Mouse (Mus musculus) kidney, postnatal 14 days (tissue): ENCODE results near the gene Rfesd.

Source experiments
- DNase-seq: peaks from one replicate; pipeline ENCODE4 v3.0.0; 2022; ENCODE audit warnings: mixed read lengths

The Rfesd gene

DNA sequence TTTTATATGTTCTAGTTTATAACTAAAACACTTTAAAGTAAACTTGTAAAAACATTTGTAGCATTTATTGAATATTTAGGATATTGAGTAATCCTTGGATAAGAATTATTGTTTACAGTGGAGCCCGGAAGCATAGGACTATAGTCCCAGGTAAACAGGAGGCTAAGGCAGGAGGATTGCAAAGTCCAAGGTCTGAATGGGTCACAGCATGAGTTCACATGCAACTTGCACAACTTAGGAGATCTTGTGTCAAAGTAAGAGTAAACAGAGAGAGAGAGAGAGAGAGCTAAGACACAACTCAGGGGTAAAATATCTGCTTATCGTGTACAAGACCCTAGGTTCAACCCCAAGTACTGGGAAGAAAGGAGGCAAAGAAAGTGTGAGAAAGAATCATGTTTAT is 41.9 kb downstream of the Rfesd start:
- no peak for DNase-seq

DNA sequence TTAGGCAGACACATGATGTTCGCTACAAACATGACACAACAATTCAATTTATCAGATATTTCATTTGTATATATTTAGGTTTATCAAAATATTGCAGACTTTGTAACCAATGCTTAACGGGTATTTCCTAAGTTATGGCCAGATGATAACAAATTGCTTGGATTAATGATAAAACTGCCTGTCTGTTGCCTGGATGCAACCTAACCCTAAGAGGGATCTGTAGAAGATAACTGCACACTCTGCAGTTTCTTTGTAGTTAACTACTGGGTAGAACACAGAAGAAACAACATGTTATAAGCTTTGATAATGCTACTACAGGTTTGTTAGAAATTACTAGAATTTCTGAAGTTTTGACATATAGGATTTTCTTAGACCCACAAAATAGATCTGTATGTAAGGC is 42.3 kb downstream of the Rfesd start:
- no peak for DNase-seq

DNA sequence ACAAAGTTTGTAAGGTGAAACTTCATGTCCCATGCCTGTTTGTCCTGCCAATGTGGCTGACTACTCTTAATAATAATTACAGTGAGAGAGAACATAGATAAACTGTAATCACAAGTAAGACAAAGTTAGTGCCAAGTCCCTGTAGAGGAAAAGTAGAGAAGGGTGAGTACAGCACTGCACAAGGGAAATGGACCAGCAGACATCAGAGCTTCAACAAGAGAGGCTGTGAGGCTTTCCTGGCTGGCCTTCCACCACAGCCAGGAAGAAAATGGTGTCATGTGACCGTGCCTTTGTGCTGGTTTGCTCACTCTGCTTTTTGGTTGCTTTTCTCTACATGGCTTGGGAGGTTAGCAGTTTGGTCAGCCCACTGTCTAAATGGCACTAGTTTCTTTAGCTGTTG is 42.9 kb downstream of the Rfesd start:
- no peak for DNase-seq

DNA sequence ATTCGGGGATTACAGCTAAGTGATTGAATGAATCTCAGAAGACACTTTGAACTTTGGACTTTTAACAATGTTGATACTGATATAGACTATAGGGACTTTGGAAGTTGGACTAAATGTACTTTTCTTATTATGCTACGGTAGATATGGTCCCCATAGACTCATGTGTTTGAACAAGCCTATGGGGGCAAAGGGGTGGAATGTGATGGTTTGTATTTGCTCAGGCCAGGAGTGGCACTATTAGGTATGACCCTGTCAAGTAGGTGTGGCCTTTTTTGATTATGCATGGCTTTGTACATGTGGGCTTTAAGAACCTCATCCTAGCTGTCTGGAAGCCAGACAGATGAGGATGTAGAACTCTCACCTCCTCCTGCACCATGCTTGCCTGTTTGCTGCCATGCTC is 44.0 kb downstream of the Rfesd start:
- DNase-seq = no peak

DNA sequence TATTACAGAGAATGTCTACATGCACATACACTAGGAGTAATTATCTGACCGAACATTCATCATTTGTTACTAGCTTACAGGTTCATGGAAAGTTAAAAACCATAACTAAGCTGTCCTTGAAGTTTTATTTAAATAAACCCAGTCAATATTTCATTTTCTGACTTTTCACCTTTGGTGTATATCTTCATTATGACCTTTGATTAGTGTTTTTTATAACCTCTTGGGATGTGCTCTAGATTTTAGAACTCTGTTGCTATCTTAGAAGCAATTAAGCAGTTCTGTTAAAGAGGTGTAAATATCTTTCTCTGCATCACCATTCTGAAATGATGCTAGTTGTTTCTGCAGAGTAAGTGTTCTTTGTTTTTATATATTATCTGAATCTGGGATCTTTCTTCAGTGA is 51.7 kb downstream of the Rfesd start, which contains the start of gene Spata9:
TSS of gene Spata9 (plus strand) at position 301 of the 400 bp plus-strand sequence.
- no peak for DNase-seq

DNA sequence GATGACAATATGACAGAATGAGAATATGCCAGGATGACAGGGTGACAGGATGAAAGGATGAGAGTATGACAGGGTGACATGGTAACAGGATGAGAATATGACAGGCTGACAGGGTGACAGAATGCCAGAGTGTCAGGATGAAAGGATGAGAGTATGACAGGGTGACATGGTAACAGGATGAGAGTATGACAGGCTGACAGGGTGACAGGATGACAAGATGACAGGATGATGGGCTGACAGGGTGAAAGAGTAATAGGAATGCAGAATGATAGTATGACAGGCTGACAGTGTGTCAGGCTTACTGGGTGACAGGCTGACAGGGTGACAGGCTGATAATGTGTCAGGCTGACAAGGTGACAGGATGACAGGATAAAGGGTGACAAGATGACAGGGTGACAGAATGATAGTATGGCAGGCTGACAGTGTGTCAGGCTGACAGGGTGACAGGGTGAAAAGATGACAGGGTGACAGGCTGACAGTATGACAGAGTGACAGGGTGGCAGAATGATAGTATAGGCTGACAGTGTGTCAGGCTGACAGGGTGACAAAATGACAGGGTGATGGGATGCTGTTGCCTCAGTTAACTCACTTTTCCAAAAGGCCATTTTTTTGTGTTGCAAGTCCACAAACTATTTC is 63.0 kb downstream of the Rfesd start:
- no peak for DNase-seq
